Mouse (Mus musculus) megakaryocyte, embryonic 14.5 days (primary cell): ENCODE results near the gene Actr6. TPM values are rescaled to one million over a fixed set of nuclear protein-coding genes. Genes with fewer than 3 reads are reported as not detected.
"Not testable (repeated sequence)": the region's sequence is repeated elsewhere in the genome, so short reads cannot be mapped to it uniquely, and the experiment has no call there.

Experiments
- H3K27me3 ChIP-seq: replicated peaks from 2 replicates; pipeline ENCODE3; 2012; ENCODE audit warnings: inconsistent platforms
- H3K36me3 ChIP-seq: replicated peaks from 2 replicates; pipeline ENCODE3; 2012; ENCODE audit warnings: low read length, inconsistent platforms, mixed read lengths
- H3K4me1 ChIP-seq: 2 replicates; pipeline ENCODE4 v1.6.1; 2012; ENCODE audit warnings: inconsistent platforms
- H3K4me3 ChIP-seq: replicated peaks from 2 replicates; pipeline ENCODE3; 2012; ENCODE audit warnings: moderate library complexity, mild to moderate bottlenecking, inconsistent platforms
- H3K9me3 ChIP-seq: 2 replicates; pipeline ENCODE4 v1.6.1; 2012; ENCODE audit warnings: inconsistent platforms
- FLI1 ChIP-seq: IDR thresholded peaks from 2 replicates; pipeline ENCODE4 v1.6.1; 2012; ENCODE audit warnings: low read length, inconsistent platforms, mixed read lengths
- GATA1 ChIP-seq: IDR thresholded peaks from 3 replicates; pipeline ENCODE4 v1.6.1; 2012; ENCODE audit warnings: mixed read lengths, low read length, inconsistent platforms, borderline replicate concordance
- polyA plus RNA-seq: library from polyadenylated mRNA; stranded (reverse); fragments of >175 nt; gene quantifications from 2 replicates; pipeline ENCODE4 v1.2.3, GENCODE M21; 2012; ENCODE audit warnings: low replicate concordance; ENCODE audit not compliant: insufficient read depth

The Actr6 gene
- polyA plus RNA-seq, 1 experiment, result 1.5 TPM

- peaks cover 32% of the 10 kb centered on the region for H3K36me3 ChIP-seq
- no peaks in the 10 kb centered on the region for H3K27me3 ChIP-seq
- H3K9me3 ChIP-seq, result peaks cover 6% of the 10 kb centered on the region; the same call in 1 of the 2 replicates
- TF ChIP-seq GATA1 (no peak), FLI1 (no peak)
- H3K4me1 ChIP-seq, result 0 out of 2 replicates have a peak, but pooled peaks cover 7% of the 10 kb centered on the region
- H3K4me3 ChIP-seq, result no peak overlapping the region
Measured at GRCm38 (mm10) chr10:89708720-89709119, 23.4 kb downstream of the Actr6 start.

- Histone ChIP-seq H3K36me3 (peaks cover 19% of the 10 kb centered on the region), H3K4me3 (no peak overlapping the region), H3K4me1 (peaks cover 8% of the 10 kb centered on the region; the same call in 1 of the 2 replicates), H3K27me3 (no peaks in the 10 kb centered on the region), H3K9me3 (peaks cover 6% of the 10 kb centered on the region; the same call in 1 of the 2 replicates)
- TF ChIP-seq GATA1, result no peak
- TF ChIP-seq FLI1, result no peak
Measured at GRCm38 (mm10) chr10:89707397-89707796, 24.7 kb downstream of the Actr6 start.

- TF ChIP-seq FLI1 (no peak), GATA1 (no peak)
- peaks cover 8% of the 10 kb centered on the region for H3K4me1 ChIP-seq
- H3K27me3 ChIP-seq, result no peaks in the 10 kb centered on the region
- H3K36me3 ChIP-seq, result no peaks in the 10 kb centered on the region
- H3K9me3 ChIP-seq, result no peaks in the 10 kb centered on the region
- no peak overlapping the region for H3K4me3 ChIP-seq
Measured at GRCm38 (mm10) chr10:89703042-89703441, 29.1 kb downstream of the Actr6 start.

GRCm38 (mm10) chr10:89697956-89698355 lies 34.1 kb downstream of the Actr6 start:
- peaks cover 43% of the 10 kb centered on the region for H3K4me1 ChIP-seq
- no peak for TF ChIP-seq FLI1
- no peak for TF ChIP-seq GATA1
- no peak overlapping the region for H3K4me3 ChIP-seq
- H3K36me3 ChIP-seq, result peaks cover 5% of the 10 kb centered on the region
- no peaks in the 10 kb centered on the region for H3K27me3 ChIP-seq
- no peaks in the 10 kb centered on the region for H3K9me3 ChIP-seq

- H3K9me3 ChIP-seq, H3K27me3 ChIP-seq: not testable (repeated sequence)
- peak overlapping the region; percentile 76 for H3K4me3 ChIP-seq
- peaks cover 19% of the 10 kb centered on the region for H3K36me3 ChIP-seq
- H3K4me1 ChIP-seq, result peaks cover 42% of the 10 kb centered on the region
Measured at GRCm38 (mm10) chr10:89696270-89696669, 35.8 kb downstream of the Actr6 start.

GRCm38 (mm10) chr10:89695194-89695911 lies 36.7 kb downstream of the Actr6 start:
- peaks cover 51% of the 10 kb centered on the region for H3K4me1 ChIP-seq
- peak overlapping the region; percentile 87 for H3K4me3 ChIP-seq
- no peaks in the 10 kb centered on the region for H3K27me3 ChIP-seq
- H3K9me3 ChIP-seq, result peaks cover 9% of the 10 kb centered on the region; the same call in 1 of the 2 replicates
- peaks cover 27% of the 10 kb centered on the region for H3K36me3 ChIP-seq
- no peak for TF ChIP-seq FLI1
- peak; percentile 22; the same call in 1 of the 3 replicates for TF ChIP-seq GATA1

- no peak for TF ChIP-seq FLI1
- no peak for TF ChIP-seq GATA1
- peaks cover 9% of the 10 kb centered on the region; the same call in 1 of the 2 replicates for H3K9me3 ChIP-seq
- no peaks in the 10 kb centered on the region for H3K27me3 ChIP-seq
- H3K4me3 ChIP-seq, result peak overlapping the region; percentile 83
- H3K4me1 ChIP-seq, result peaks cover 65% of the 10 kb centered on the region
- H3K36me3 ChIP-seq, result peaks cover 27% of the 10 kb centered on the region
Measured at GRCm38 (mm10) chr10:89690021-89690420, 42.1 kb downstream of the Actr6 start.

- peaks cover 33% of the 10 kb centered on the region for H3K36me3 ChIP-seq
- H3K9me3 ChIP-seq, result peaks cover 9% of the 10 kb centered on the region; the same call in 1 of the 2 replicates
- H3K4me3 ChIP-seq, result no peak overlapping the region
- TF ChIP-seq GATA1 (no peak), FLI1 (no peak)
- H3K4me1 ChIP-seq, result peaks cover 77% of the 10 kb centered on the region
- H3K27me3 ChIP-seq, result no peaks in the 10 kb centered on the region
Measured at GRCm38 (mm10) chr10:89687455-89687854, 44.6 kb downstream of the Actr6 start.

- peaks cover 25% of the 10 kb centered on the region for H3K36me3 ChIP-seq
- H3K27me3 ChIP-seq, result no peaks in the 10 kb centered on the region
- H3K9me3 ChIP-seq, result 0 out of 2 replicates have a peak, but pooled peaks cover 3% of the 10 kb centered on the region
- H3K4me1 ChIP-seq, result peaks cover 86% of the 10 kb centered on the region
- TF ChIP-seq GATA1 (no peak), FLI1 (0 out of 2 replicates have a peak, but pooled peaks have one; percentile 17)
- peak within 1 kb of the TSS; percentile 99 for H3K4me3 ChIP-seq
Measured at GRCm38 (mm10) chr10:89686139-89686808, 45.8 kb downstream of the Actr6 start, which contains the start of gene Scyl2. Gene Scyl2, minus strand, starts transcription at chr10:89686285.

GRCm38 (mm10) chr10:89685391-89686138 lies 46.5 kb downstream of the Actr6 start:
- H3K4me1 ChIP-seq, result peaks cover 86% of the 10 kb centered on the region
- H3K27me3 ChIP-seq, result no peaks in the 10 kb centered on the region
- H3K4me3 ChIP-seq, result peak overlapping the region; percentile 99
- no peak for TF ChIP-seq GATA1
- TF ChIP-seq FLI1, result no peak
- H3K9me3 ChIP-seq, result no peaks in the 10 kb centered on the region
- peaks cover 21% of the 10 kb centered on the region for H3K36me3 ChIP-seq
